Mouse (Mus musculus) forebrain, embryonic 16.5 days (tissue): Measurements from ENCODE around the gene Megf8. TPM values are rescaled to one million over a fixed set of nuclear protein-coding genes. Genes with fewer than 3 reads are reported as not detected.
A peak's percentile ranks its signal among the peaks of the same experiment; 100 is the strongest.

Source experiments
- ATAC-seq: fragments of 200-750 bp; cut with Nextera tagmentation; 2 replicates; pipeline ENCODE4 v1.8.0; 2017; ENCODE audit warnings: mild to moderate bottlenecking, moderate library complexity
- H3K27ac ChIP-seq: fragments of 300-500 bp; sonication (generic); 2 replicates; pipeline ENCODE4 v1.5.1; 2014; ENCODE audit warnings: low read length, control low read depth
- H3K27me3 ChIP-seq: fragments of 300-500 bp; sonication (generic); replicated peaks from 2 replicates; pipeline ENCODE4 v1.6.1; 2014; ENCODE audit warnings: low read length; ENCODE audit not compliant: control insufficient read depth, insufficient read depth
- H3K36me3 ChIP-seq: fragments of 300-500 bp; sonication (generic); 2 replicates; pipeline ENCODE4 v1.6.1; 2014; ENCODE audit not compliant: control insufficient read depth, insufficient read depth
- H3K4me1 ChIP-seq: fragments of 300-500 bp; sonication (generic); replicated peaks from 2 replicates; pipeline ENCODE4 v1.6.1; 2014; ENCODE audit warnings: low read length; ENCODE audit not compliant: control insufficient read depth, insufficient read depth
- H3K4me2 ChIP-seq: fragments of 300-500 bp; sonication (generic); 2 replicates; pipeline ENCODE4 v1.6.1; 2014; ENCODE audit warnings: mild to moderate bottlenecking, low read length, control low read depth
- H3K4me3 ChIP-seq: fragments of 300-500 bp; sonication (generic); replicated peaks from 2 replicates; pipeline ENCODE4 v1.5.1; 2014; ENCODE audit warnings: mild to moderate bottlenecking, low read length, control low read depth
- H3K9ac ChIP-seq: fragments of 300-500 bp; sonication (generic); replicated peaks from 2 replicates; pipeline ENCODE4 v1.6.1; 2014; ENCODE audit warnings: low read depth, low read length, control low read depth
- H3K9me3 ChIP-seq: fragments of 300-500 bp; sonication (generic); 2 replicates; pipeline ENCODE4 v1.6.1; 2016; ENCODE audit warnings: low read length; ENCODE audit not compliant: control insufficient read depth
- WGBS: fragments of 180-500 bp; shearing (Covaris S2); extraction: QIAGEN DNeasy Blood & Tissue Kit; methylation state at CpG from one replicate; pipeline ENCODE4 v1.1.7; 2014; 5-methylcytosine and 5-hydroxymethylcytosine counted together
- polyA plus RNA-seq: library from polyadenylated mRNA; unstranded; fragments of >200 nt; fragmentation: Nextera tagmentation; extraction: Ambion mirVana; gene quantifications from 2 replicates; pipeline ENCODE4 v1.2.1, GENCODE M21; 2015

Gene Megf8
- polyA plus RNA-seq, 1 experiment from 2014 or later = 25.0 TPM

DNA sequence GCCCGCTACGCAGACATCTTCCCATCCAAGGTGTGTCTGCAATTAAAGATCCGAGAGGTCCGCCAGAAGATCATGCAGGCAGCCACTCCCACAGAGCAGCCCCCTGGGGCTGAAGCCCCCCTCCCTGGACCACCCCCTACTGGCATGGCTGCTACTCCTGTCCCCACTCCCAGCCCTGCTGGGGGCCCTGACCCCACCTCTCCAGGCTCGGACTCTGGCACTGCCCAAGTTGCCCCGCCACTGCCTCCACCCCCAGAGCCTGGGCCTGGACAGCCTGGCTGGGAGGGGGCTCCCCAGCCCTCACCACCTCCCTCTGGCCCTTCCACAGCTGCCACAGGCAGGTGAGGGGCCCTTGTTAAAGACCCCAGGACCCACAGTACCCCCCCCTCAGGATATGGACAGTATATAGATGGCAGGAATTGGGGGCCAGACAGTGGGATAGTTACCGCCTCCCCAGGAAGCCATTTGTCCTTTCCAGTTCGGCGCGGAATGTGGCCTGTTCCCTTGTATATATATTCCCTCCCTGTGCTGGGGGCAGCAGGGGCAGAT is 23.7 kb upstream of the Megf8 start:
- ATAC-seq = no peak
- WGBS = 78% methylated on average over 9 of the region's 10 CpGs
- peaks cover 26% of the 10 kb centered on the region for H3K4me1 ChIP-seq
- no peak overlapping the region for H3K4me2 ChIP-seq
- no peaks in the 10 kb centered on the region for H3K27me3 ChIP-seq
- H3K9ac ChIP-seq = no peak overlapping the region
- no peak overlapping the region for H3K4me3 ChIP-seq
- no peak overlapping the region for H3K27ac ChIP-seq
- peaks cover 44% of the 10 kb centered on the region for H3K36me3 ChIP-seq
- no peaks in the 10 kb centered on the region for H3K9me3 ChIP-seq

DNA sequence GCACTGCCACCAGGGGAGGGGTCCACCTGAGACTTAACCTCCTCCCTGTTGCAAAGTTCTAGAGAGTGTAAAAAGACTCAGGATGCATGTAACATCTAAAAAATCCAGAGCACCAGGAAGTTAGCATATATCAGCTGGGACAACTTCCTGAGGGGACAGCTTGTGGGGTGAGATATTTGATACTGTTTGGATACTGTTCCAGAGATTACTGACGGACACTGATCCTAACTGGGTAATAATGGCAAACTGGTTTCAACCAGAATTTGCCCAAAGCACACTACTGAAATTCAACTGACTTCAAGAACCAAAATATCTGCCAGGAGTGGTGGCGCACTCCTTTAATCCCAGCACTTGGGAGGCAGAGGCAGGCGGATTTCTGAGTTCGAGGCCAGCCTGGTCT is 22.5 kb upstream of the Megf8 start:
- Histone ChIP-seq H3K4me2 (no peak overlapping the region), H3K27me3 (no peaks in the 10 kb centered on the region), H3K27ac (no peak overlapping the region), H3K9ac (no peak overlapping the region), H3K4me3 (no peak overlapping the region), H3K4me1 (peaks cover 28% of the 10 kb centered on the region), H3K36me3 (peaks cover 32% of the 10 kb centered on the region), H3K9me3 (no peaks in the 10 kb centered on the region)
- no peak for ATAC-seq
- 90% methylated on average over 4 of the region's 4 CpGs for WGBS

DNA sequence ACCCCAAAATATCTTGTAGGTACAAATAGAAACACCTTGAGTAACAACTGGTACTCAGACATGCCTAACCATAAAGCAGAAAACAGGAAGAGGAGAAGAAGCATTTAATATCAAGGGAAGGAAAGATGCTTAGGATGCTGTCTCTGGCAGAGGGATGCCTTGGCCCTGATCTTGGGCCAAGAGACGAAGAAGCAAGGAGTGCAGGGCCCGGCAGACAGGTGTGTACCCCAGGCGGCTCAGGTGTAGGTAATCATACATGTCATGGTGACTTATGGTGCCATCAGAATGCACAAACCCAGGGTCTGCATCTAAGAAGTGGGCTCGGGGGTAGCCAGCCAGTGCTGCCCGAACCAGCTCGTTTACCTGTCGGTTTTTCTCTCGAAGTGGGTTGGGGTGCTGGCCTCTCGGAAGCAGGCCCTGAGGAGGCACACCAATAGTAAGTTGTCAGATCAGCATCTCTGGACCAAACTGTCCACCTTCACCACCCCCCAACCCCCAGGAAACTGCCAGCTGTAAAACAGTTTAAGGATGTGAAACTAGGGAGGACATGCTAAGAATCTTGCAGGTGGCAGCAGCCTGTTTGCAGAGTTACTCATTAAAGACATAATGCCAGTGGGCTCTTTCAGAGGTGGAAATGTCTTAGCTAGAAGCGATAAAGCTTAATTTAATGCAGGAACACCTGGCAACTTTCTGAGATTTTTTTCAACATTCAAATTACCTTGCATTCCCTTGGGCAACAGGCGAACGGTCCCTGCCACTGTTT is 21.8 kb upstream of the Megf8 start:
- WGBS = 87% methylated on average over 12 of the region's 12 CpGs
- Histone ChIP-seq H3K9me3 (no peaks in the 10 kb centered on the region), H3K9ac (no peak overlapping the region), H3K27ac (no peak overlapping the region), H3K4me3 (no peak overlapping the region), H3K4me1 (peaks cover 28% of the 10 kb centered on the region), H3K27me3 (no peaks in the 10 kb centered on the region), H3K4me2 (no peak overlapping the region), H3K36me3 (peaks cover 26% of the 10 kb centered on the region)
- ATAC-seq = no peak

DNA sequence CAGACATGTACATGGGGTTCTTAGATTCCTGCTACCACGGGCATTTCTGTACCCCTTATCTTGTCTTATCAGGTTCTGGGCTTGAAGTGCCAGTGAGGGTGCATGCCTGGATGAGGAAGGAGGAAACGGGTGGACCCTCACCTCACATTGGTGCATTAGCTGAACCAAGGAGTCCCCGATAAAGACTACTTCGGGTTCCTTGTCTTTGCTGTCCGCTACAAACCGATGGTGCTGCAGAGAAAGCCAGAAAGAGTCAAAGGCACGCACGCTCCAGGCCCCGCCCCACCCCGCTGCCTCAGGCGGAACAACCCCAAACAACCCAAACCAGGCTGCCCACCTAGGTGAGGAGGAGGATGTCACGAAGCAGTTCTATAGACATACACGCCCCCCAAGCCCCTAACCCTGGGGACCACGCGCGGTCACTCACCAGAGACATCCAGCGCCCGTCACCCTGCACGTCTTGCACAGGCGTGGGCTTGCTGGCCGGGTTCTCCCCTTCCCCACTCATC is 20.0 kb upstream of the Megf8 start:
- Histone ChIP-seq H3K9me3 (no peaks in the 10 kb centered on the region), H3K4me2 (peak overlapping the region; percentile 74), H3K36me3 (peaks cover 24% of the 10 kb centered on the region), H3K4me1 (peaks cover 25% of the 10 kb centered on the region), H3K9ac (peak overlapping the region; percentile 81), H3K4me3 (peak overlapping the region; percentile 83), H3K27me3 (no peaks in the 10 kb centered on the region), H3K27ac (peak overlapping the region; percentile 98)
- peak; percentile 21 for ATAC-seq
- WGBS = 0% methylated on average over 21 of the region's 21 CpGs

DNA sequence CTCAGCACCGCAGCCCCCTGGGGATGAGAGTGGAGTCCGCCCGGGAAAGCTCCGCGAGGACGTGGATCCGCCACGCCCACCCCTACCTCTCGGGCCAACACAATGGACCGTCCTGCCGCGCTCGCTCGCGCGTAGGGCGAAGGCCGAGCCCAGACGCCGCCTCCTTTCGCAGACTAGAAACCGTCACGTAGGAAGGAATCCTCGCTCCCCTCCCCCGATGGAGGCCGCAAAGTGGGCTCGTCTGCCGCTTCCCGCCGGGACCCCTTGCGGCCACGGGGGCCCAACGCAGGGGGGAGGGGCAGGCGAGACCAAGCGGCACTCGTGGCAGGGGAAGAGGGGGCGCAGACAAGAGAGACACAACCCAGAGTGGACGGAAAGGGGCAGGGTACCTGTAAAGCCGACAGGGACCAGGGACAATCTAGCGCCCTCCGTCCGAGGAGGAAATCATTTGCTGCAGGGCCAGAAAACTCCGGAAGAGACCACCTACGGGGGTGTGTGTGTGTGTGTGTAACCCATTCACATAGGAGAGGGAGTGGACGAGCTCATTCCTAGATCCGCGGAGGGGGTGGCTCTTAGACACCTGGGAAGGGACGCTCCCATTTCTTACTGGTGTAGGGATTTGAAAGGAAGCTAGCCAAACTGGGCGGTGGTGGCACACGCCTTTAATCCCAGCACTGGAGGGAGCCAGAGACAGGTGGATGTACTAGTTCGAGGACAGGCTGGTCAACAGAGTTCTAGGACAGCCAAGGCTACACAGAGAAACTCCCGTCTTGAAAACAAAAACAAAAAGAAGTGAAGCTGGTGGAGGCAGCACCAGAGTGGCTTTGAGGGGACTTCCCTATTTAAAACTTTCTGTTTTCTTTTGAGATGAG is 19.3 kb upstream of the Megf8 start, which contains the start of gene Pafah1b3:
Gene Pafah1b3 (minus strand): TSS at position 533 of the 872 bp plus-strand sequence.
- peak within 1 kb of the TSS; percentile 83 for H3K4me3 ChIP-seq
- peak within 1 kb of the TSS; percentile 74 for H3K4me2 ChIP-seq
- no peaks in the 10 kb centered on the region for H3K27me3 ChIP-seq
- peaks cover 17% of the 10 kb centered on the region for H3K36me3 ChIP-seq
- H3K9me3 ChIP-seq = no peaks in the 10 kb centered on the region
- peaks cover 24% of the 10 kb centered on the region for H3K4me1 ChIP-seq
- H3K27ac ChIP-seq = peak within 1 kb of the TSS; percentile 98
- WGBS = under 1% methylated on average over 50 of the region's 52 CpGs
- H3K9ac ChIP-seq = peak within 1 kb of the TSS; percentile 81
- ATAC-seq = peak; percentile 92

DNA sequence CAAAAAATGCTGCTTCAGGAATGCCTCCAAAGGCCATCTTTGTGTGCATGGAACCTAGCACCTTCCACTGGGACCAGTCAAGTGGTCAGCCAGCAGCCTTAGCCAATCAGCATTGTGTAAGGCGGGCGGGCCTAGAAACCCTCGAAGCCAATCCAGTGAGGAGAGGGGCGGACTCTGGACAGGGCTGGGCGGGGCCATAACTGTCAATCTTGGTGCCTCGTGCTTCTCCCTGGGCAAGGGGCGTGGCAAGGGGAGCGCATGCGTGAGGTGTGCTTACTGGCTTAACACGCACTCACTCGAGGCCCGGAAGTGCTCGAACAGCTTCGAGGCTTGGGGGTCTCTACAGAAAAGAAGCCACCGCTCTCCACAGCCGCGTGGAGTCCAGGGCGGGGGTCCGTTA is 15.9 kb upstream of the Megf8 start, which contains the start of gene Prr19:
Gene Prr19 (plus strand): TSS at position 349 of the 400 bp plus-strand sequence.
- 47% methylated on average over 19 of the region's 19 CpGs for WGBS
- no peak within 1 kb of the TSS for H3K27ac ChIP-seq
- no peak within 1 kb of the TSS for H3K4me3 ChIP-seq
- H3K4me1 ChIP-seq = peaks cover 21% of the 10 kb centered on the region
- no peak within 1 kb of the TSS; the same call in 1 of the 2 replicates for H3K4me2 ChIP-seq
- no peaks in the 10 kb centered on the region for H3K27me3 ChIP-seq
- no peak within 1 kb of the TSS for H3K9ac ChIP-seq
- ATAC-seq = peak; percentile 14; the same call in 1 of the 2 replicates
- no peaks in the 10 kb centered on the region for H3K9me3 ChIP-seq
- H3K36me3 ChIP-seq = no peaks in the 10 kb centered on the region

DNA sequence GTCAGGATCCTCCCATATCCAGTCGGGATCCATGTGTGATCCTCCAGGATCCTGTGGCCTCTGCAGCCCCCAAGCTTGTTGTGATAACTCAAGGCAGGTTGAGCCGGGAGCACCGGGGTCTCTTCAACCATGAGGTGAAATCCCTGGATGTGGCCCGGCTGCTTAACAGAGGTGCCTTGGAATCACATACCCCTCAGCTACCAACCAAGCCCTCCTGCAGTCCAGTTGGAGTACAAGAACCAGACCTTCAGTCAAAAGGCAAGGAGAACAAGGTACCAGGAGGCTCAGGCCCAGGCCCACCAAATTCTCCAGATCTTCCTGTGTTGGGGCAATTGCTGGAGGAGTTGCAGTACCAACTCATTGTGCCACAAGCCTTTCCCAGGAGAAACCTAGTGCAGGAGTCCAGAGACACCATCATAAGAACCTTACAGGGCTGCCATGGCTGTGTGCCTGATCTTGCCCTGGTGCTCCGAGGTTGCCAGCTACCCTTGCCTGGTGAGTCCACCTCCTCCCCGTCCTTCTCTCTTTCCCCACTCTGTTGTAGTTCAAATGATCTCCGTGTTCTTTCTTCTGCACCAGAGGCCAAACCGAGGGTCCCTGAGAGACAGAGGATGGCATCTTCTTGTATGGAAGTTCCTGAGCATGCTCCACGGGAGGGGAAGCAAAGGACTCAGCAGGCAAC is 13.8 kb upstream of the Megf8 start:
- Histone ChIP-seq H3K27ac (no peak overlapping the region), H3K4me2 (no peak overlapping the region), H3K4me1 (peaks cover 13% of the 10 kb centered on the region), H3K9ac (no peak overlapping the region), H3K9me3 (no peaks in the 10 kb centered on the region), H3K36me3 (no peaks in the 10 kb centered on the region), H3K27me3 (no peaks in the 10 kb centered on the region; the same call in 1 of the 2 replicates), H3K4me3 (no peak overlapping the region)
- no peak for ATAC-seq
- 79% methylated on average over 9 of the region's 9 CpGs for WGBS

DNA sequence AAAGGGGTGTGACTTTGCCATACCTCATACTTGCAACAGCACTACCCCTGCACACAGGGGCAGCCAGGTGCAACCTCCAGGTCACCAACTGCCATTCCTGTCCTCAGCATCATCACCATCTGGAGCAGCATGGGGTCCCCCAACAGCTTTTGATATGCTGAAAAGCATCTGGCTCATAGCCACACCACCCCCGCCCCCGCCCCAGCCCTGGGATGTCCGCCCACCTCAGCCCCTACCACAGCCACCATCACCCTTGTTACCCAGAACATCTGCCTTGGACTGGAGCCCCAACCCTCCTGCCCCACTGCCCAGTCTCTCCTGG is 13.3 kb upstream of the Megf8 start:
- Histone ChIP-seq H3K27me3 (no peaks in the 10 kb centered on the region; the same call in 1 of the 2 replicates), H3K9me3 (no peaks in the 10 kb centered on the region), H3K9ac (no peak overlapping the region), H3K4me3 (no peak overlapping the region), H3K36me3 (no peaks in the 10 kb centered on the region), H3K4me1 (peaks cover 11% of the 10 kb centered on the region), H3K27ac (no peak overlapping the region), H3K4me2 (no peak overlapping the region)
- ATAC-seq = no peak
- WGBS = 92% methylated on average over 3 of the region's 3 CpGs
